Mouse (Mus musculus) spleen, postnatal 10 days (tissue): Measurements from ENCODE around the gene Smco4.
"Not testable (repeated sequence)": the region's sequence is repeated elsewhere in the genome, so short reads cannot be mapped to it uniquely, and the experiment has no call there.

Experiments
- DNase-seq, 2 experiments: peaks; one replicate each; pipeline ENCODE4 v3.0.0; 2021 to 2022; ENCODE audit warnings: low spot score in 2 of 2

Gene Smco4

GRCm38 (mm10) chr9:15493235-15493924, at the start of gene Smco4:
TSS of gene Smco4 (plus strand) at chr9:15493432.
- peak; percentile 46 to 67 for DNase-seq

DNA sequence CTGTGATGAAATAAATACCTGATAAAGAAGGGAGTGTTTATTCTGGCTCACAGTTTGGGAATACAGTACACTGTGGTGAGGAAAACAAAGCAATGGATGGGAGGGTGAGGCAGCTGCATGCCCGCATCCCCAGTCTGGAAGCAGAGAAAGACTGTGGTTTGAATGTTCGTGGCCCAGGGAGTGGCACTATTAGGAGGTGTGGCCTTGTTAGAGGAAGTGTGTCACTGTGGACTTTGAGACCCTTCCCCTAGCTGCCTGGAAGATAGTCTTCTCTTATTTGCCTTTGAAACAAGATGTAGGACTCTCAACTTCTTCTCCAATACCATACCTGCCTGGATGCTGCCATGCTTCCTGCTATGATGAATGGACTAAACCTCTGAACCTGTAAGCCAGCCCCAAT, 45.8 kb upstream of the Smco4 start:
- no peak for DNase-seq

- DNase-seq: no peak
Observed at GRCm38 (mm10) chr9:15450921-15451320, 42.3 kb upstream of the Smco4 start.

GRCm38 (mm10) chr9:15472256-15472655, 21.0 kb upstream of the Smco4 start:
- no peak for DNase-seq

GRCm38 (mm10) chr9:15473206-15473605, 20.0 kb upstream of the Smco4 start:
- no peak for DNase-seq

- DNase-seq: no peak
Observed at GRCm38 (mm10) chr9:15477556-15477955, 15.7 kb upstream of the Smco4 start.

DNA sequence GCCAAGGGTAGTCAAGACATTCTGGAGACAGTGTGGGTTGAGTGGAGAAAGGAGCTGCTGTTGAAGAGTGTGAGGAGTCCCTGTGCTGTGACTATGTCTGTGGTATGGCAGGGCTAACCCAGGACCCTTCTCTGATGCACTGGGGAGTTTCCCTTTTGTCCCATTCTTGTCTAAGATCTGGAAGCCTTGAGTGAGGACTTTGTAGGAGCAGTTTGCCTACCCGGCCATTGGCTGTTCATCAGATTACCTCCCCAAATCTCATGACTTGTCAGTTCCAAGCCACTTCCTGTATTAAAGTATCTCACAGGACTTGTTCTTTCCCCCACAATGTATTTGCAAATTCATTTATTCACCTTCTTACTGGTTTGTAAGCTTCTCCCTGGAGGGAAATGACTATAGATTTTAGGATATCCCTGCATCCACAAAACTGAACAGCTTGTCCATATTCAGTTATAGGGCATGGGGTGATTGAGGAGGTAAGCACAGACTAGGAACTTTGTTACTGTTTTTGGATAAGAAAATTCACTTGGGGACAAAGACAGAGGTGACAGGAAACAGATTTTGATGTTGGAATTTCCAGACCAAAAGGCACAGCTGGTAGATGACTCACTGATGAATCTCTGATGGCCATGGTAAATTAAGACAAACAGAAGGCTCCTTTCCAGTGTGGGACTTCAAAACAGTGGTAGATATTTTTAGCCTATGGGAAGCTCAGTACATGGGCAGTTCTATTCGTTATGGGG, 5.4 kb upstream of the Smco4 start:
- DNase-seq: no peak

- no peak for DNase-seq
Observed at GRCm38 (mm10) chr9:15489293-15489692, 3.9 kb upstream of the Smco4 start.

- no peak for DNase-seq
Observed at GRCm38 (mm10) chr9:15490331-15491100, 2.7 kb upstream of the Smco4 start.

GRCm38 (mm10) chr9:15491686-15492085, 1.5 kb upstream of the Smco4 start:
- DNase-seq: no peak

GRCm38 (mm10) chr9:15492401-15492800, 831 bp upstream of the Smco4 start:
- no peak for DNase-seq

- peak; percentile 20 to 43 for DNase-seq
Observed at GRCm38 (mm10) chr9:15493925-15494558, 810 bp downstream of the Smco4 start.

DNA sequence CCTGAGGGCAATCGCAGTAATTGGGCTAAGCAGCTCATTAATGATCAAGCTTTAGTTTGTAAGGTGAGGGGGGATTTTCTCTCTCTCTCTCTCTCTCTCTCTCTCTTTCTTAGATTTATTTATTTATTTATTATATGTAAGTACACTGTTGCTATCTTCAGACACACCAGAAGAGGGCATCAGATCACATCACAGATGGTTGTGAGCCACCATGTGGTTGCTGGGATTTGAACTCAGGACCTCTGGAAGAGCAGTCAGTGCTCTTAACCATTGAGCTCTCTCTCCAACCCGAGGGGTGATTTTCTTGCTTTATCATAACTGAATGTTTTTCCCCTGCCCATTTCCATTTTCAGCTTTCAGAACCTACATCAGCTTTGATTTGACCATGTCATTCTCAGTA, 2.0 kb downstream of the Smco4 start:
- not testable (repeated sequence) for DNase-seq

- no peak for DNase-seq
Observed at GRCm38 (mm10) chr9:15495921-15496577, 2.8 kb downstream of the Smco4 start.

GRCm38 (mm10) chr9:15500025-15500424, 6.8 kb downstream of the Smco4 start:
- no peak for DNase-seq

- no peak for DNase-seq
Observed at GRCm38 (mm10) chr9:15501319-15502256, 8.4 kb downstream of the Smco4 start.

GRCm38 (mm10) chr9:15502476-15502875, 9.2 kb downstream of the Smco4 start:
- no peak for DNase-seq

GRCm38 (mm10) chr9:15503307-15503706, 10.1 kb downstream of the Smco4 start:
- no peak for DNase-seq

GRCm38 (mm10) chr9:15503827-15504226, 10.6 kb downstream of the Smco4 start:
- no peak for DNase-seq

DNA sequence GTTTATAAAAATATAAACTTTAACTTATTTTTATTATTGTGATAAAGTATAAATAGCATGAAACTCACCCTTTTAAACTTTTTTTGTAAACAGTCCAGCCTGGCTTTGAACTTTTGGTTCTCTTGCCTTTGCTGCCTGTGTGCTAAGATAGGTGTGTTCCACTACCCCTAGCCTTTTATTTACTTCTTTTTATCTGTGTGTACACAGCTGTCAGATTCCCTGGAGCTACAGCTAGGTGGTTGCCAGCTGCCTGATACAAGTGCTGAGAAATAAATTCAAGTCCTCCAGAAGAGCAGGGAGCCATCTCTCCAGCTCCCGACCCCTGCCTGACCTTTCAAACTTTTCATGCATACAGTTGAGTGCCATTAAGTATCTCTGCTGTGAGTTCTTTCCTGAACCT, 12.1 kb downstream of the Smco4 start:
- DNase-seq: no peak
